13 mouse cellular contexts compared by ENCODE assay signal in the genomic region with DNA sequence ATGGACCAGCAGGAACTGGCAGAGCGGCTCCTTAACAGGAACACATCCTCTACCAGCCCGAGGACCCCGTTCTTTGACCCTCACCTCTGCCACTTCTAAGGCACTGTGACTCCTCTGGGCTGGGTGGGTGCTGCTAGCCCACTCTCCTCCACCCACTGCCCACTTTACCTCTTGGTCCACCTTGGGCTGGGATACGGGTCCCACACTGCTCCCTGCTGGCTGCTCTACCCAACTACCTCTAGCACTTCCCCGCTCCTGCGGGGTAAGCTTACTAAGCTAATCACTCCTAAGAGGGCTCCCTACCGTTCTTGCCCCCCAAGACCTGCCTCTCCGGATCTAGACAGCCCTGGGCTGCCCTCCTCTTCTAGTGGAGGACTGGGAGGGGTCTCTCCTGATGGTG. TPM values are rescaled to one million over a fixed set of nuclear protein-coding genes. Genes with fewer than 3 reads are reported as not detected.
DNase-seq lines count a peak whose midpoint lies in the region; ATAC-seq and TF ChIP-seq lines count a peak whose summit lies in the region.
"Had no signal": no experiment of that assay in that cellular context is flagged by ENCODE, and none has a peak within 500 bp of the region (broad histone marks: within the 10 kb centered on the region; RNA-seq: fewer than 3 reads in every experiment).

No protein-coding gene starts in this region.

- no peak overlapping the region for H3K27ac ChIP-seq in lung, embryonic 14.5 days (ENCODE audit: low read depth)

- intact Hi-C loops in gastrocnemius, postnatal 14 days (cut with DNase I; ENCODE audit: low total_unique reads): loop anchor here (5.0 to 10.0 kb wide), 2 partner anchors 61 to 104 kb away; no protein-coding TSS in a partner anchor
- intact Hi-C loops in gastrocnemius, postnatal 36 days (cut with DNase I): no loop called here

- TF ChIP-seq CTCF in lung, embryonic 14.5 days (IDR thresholded peaks at IDR 0.05; ENCODE audit: low read depth): peak; percentile 29; the same call in 1 of the 2 replicates
- TF ChIP-seq CTCF in brain, embryonic 14.5 days (IDR thresholded peaks at IDR 0.05; ENCODE audit: borderline replicate concordance, extremely low read depth, insufficient read depth, insufficient read length): peak; percentile 53; the same call in 1 of the 2 replicates

- H3K36me3 ChIP-seq in lung, embryonic 14.5 days (ENCODE audit: insufficient read depth): peaks cover 77% of the 10 kb centered on the region

- H3K4me1 ChIP-seq in lung, embryonic 14.5 days (ENCODE audit: insufficient read depth): peaks cover 12% of the 10 kb centered on the region

- no peak for ATAC-seq in lung, embryonic 14.5 days (ENCODE audit: insufficient read depth)
- 0 out of 2 replicates have a peak, but pooled peaks have one; percentile 21 for ATAC-seq in megakaryocyte progenitor cell, adult 5-6 weeks (replicated peaks; ENCODE audit: poor library complexity)
- ATAC-seq: Patski had no signal

- WGBS in lung, embryonic 14.5 days: 73% methylated on average over 8 of the region's 8 CpGs

- H3K9me3 ChIP-seq in lung, embryonic 14.5 days (ENCODE audit: low read depth, low read length): no peaks in the 10 kb centered on the region

- H3K4me2 ChIP-seq in lung, embryonic 14.5 days: no peak overlapping the region

- no peak overlapping the region for H3K4me3 ChIP-seq in lung, embryonic 14.5 days (ENCODE audit: low read depth, low read length)

- no peaks in the 10 kb centered on the region for H3K27me3 ChIP-seq in lung, embryonic 14.5 days (ENCODE audit: insufficient read depth, low read length)
- H3K27me3 ChIP-seq: Patski had no signal

- H3K9ac ChIP-seq in lung, embryonic 14.5 days: no peak overlapping the region

- DNase-seq in gastrocnemius, postnatal 14 days: peak; percentile 8
- DNase-seq in gastrocnemius, postnatal 36 days: no peak
- no peak for DNase-seq in lung, embryonic 14.5 days
- no peak for DNase-seq in lung, postnatal 25 days (ENCODE audit: low spot score)
- no peak for DNase-seq in brain, embryonic 14.5 days (ENCODE audit: low read depth)
- no peak for DNase-seq in urinary bladder, postnatal 4 days (ENCODE audit: low spot score in 2 of 2)
- no peak for DNase-seq in B cell, adult 2 months
- DNase-seq: left cerebral cortex, postnatal 4 days had no signal

- TF ChIP-seq POLR2A in brain, embryonic 14.5 days (IDR thresholded peaks at IDR 0.05; ENCODE audit: borderline replicate concordance, extremely low read depth, insufficient read depth, insufficient read length, poor library complexity, severe bottlenecking): no peak

RNA-seq across cellular contexts. Expression of gene Tmem253, which starts 9.2 kb away (rescaled TPM):
- under 1 TPM; 0.55 to 0.62 TPM for total RNA-seq in gastrocnemius, postnatal 14 days (2021)
- 1 to 10 TPM; 1.3 to 1.5 TPM for total RNA-seq in gastrocnemius, postnatal 36 days (2021)
- polyA plus RNA-seq in lung, embryonic 14.5 days (2014; fragmentation: Nextera tagmentation; extraction: Ambion mirVana): 0.35 and 0.74 TPM in 2 replicates
- polyA plus RNA-seq in brain, embryonic 14.5 days (2012; rRNA removed): 1.9 and 3.6 TPM in 2 replicates
- 0.30 TPM in 1 of 2 replicates, not detected in the other for total RNA-seq in megakaryocyte progenitor cell, adult 5-6 weeks (2015)
- total RNA-seq in megakaryocyte progenitor cell, adult 5-6 weeks (2017): not detected in 2 replicates
- total RNA-seq: common myeloid progenitor, adult 5-6 weeks; hematopoietic stem cell, adult 5-6 weeks had no signal

RNA-seq across cellular contexts. Expression of gene Zfp219, which starts 14.3 kb away (rescaled TPM):
- 10 to 100 TPM; 13.3 to 13.4 TPM for total RNA-seq in gastrocnemius, postnatal 14 days (2021)
- total RNA-seq in gastrocnemius, postnatal 36 days (2021): 10 to 100 TPM in 1 of 2 experiments, 1 to 10 TPM in 1; 9.7 to 12.4 TPM
- 25.8 and 28.3 TPM in 2 replicates for polyA plus RNA-seq in lung, embryonic 14.5 days (2014; fragmentation: Nextera tagmentation; extraction: Ambion mirVana)
- 177 and 242 TPM in 2 replicates for polyA plus RNA-seq in brain, embryonic 14.5 days (2012; rRNA removed)
- total RNA-seq in megakaryocyte progenitor cell, adult 5-6 weeks (2015): 6.5 and 8.5 TPM in 2 replicates
- total RNA-seq in megakaryocyte progenitor cell, adult 5-6 weeks (2017): 8.2 and 15.1 TPM in 2 replicates

RNA-seq across cellular contexts. Expression of gene Arhgef40, which starts 21.7 kb away (rescaled TPM):
- total RNA-seq in gastrocnemius, postnatal 14 days (2021): 10 to 100 TPM; 24.2 to 32.0 TPM
- total RNA-seq in gastrocnemius, postnatal 36 days (2021): 10 to 100 TPM; 13.9 to 18.5 TPM
- polyA plus RNA-seq in lung, embryonic 14.5 days (2014; fragmentation: Nextera tagmentation; extraction: Ambion mirVana): 96.8 and 108 TPM in 2 replicates
- polyA plus RNA-seq in brain, embryonic 14.5 days (2012; rRNA removed): 100 and 106 TPM in 2 replicates
- 3.0 and 9.1 TPM in 2 replicates for total RNA-seq in megakaryocyte progenitor cell, adult 5-6 weeks (2015)
- total RNA-seq in megakaryocyte progenitor cell, adult 5-6 weeks (2017): 5.0 and 15.2 TPM in 2 replicates

RNA-seq across cellular contexts. Expression of gene Olfr221, which starts 36.0 kb away (rescaled TPM):
- not detected for total RNA-seq in gastrocnemius, postnatal 14 days (2021)
- total RNA-seq in gastrocnemius, postnatal 36 days (2021): not detected
- polyA plus RNA-seq in lung, embryonic 14.5 days (2014; fragmentation: Nextera tagmentation; extraction: Ambion mirVana): not detected in 2 replicates
- not detected in 2 replicates for polyA plus RNA-seq in brain, embryonic 14.5 days (2012; rRNA removed)
- total RNA-seq in megakaryocyte progenitor cell, adult 5-6 weeks (2015): not detected in 2 replicates
- total RNA-seq in megakaryocyte progenitor cell, adult 5-6 weeks (2017): not detected in 2 replicates
- total RNA-seq: common myeloid progenitor, adult 5-6 weeks; hematopoietic stem cell, adult 5-6 weeks; left cerebral cortex, postnatal 4 days had no signal
- polyA plus RNA-seq: neural tube, embryonic 14.5 days; Patski had no signal
